Mouse (Mus musculus) skeletal muscle tissue, adult 2 months (tissue): Measurements from ENCODE around the gene Snta1.
"Not testable (repeated sequence)": the region's sequence is repeated elsewhere in the genome, so short reads cannot be mapped to it uniquely, and the experiment has no call there.

ENCODE experiments used
- DNase-seq: peaks from one replicate; pipeline ENCODE4 v3.0.0-alpha.2; 2012; ENCODE audit warnings: low read depth, low spot score

Gene Snta1

GRCm38 (mm10) chr2:154372842-154373500 lies 34.9 kb downstream of the Snta1 start, which contains the start of gene Cdk5rap1:
Gene Cdk5rap1, minus strand, starts transcription at chr2:154373010.
- DNase-seq, result no peak

DNA sequence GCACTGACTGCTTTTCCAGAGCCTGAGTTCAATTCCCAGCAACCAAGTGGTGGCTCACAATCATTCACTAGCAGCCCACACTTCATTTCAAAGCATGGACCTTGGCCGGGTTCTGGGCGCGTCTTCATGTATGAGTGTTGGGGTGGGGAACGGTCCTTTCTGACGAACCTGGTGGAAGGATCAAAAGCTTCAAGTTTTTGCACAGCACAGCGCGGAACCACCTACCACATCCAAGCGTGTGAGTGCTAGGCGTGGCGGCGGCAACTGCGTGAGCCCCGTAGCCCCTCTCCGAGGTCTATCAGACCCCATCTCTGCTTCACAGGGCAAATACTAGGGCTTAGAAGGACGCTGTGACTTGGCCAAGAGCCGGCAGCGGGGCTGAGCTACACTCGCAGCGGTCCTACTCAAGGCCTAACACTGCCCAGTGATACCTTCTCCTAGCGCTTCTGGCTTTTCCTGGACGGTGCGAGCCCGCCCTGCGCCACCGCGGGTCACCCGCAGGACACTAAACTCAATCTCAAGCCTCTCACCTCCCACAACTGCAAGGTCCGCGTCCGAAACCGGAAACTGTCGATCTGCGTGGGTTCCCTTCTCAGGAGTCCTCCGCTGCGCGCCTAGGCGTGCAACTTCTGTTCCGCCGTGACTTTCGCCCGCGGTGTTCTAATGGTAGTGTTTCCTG lies 35.6 kb downstream of the Snta1 start:
- DNase-seq, result peak; percentile 87

DNA sequence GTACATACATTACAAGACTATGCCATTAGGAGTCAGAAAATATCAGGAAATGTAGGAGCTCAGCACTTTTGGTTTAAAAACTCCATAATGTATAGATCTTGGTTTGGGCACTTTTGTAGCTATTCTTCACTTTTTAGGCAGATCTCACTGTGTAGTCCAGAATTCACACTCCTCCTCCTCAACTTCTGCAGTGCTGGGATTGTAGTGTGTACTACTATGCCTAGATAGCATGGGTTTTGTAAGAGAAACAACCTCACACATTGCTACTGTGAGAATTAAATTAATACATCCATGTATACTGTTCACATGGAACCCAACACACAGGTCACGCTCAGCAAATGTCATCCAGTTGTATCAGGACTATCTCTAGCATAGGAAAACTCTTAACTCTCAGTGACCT lies 40.4 kb downstream of the Snta1 start:
- DNase-seq, result no peak

GRCm38 (mm10) chr2:154354000-154354425 lies 53.9 kb downstream of the Snta1 start:
- DNase-seq, result not testable (repeated sequence)

DNA sequence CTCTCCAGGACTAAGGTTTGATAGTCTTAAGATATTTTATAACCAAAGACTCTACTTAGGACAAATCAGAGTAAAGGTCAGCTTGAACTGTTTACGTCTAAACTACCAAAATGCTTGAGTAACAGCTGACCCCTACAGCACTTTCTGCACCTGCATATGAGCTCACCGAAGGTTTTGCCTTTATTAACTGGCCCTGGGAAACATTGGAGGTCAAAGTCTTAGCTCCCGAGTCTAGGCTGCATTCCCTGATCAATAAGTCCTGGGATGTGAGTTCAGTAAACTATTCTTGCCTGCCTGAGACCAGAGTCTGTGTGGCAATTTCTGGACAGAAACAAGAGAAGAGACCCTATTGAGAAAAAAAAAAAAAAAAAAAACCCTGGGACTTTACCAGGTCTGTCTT lies 59.7 kb downstream of the Snta1 start:
- no peak for DNase-seq

DNA sequence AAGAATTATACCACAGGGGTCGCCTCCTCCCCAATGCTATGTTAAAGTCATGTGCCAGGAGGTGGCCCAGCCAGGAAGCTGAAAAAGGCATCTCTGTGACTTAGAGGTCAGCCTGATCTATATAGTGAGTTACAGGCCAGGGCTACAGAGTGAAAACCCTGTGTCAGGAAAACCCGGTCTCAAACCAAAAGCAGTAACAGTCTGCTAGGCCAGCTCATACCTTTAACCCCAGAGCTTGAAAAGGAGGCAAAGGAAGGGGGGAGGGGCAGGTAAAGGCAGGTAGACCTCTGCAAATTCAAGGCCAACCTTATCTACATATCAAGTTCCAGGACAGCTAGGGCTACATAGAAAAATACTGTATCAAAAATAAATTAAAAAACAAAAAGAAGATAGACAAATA lies 68.5 kb downstream of the Snta1 start:
- DNase-seq, result no peak

DNA sequence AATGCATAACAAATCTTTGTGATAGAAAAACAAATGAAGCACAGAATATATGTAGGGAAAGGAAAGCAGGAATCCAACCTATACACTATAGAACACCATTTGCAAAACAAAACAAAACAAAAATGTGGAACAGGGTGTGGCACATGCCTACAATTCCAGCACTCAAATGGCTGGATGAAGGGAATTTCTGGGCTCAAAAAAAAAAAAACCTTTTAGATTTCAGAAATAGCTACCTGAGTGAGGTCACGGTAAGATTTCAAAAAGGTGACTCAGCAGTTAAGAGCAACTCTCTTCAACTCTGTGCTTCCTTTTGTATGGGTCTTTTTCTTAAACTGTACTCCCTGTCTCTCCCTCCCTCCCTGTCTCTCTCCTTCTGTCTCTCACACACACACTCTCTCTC lies 69.7 kb downstream of the Snta1 start:
- no peak for DNase-seq

- DNase-seq, result no peak
Measured at GRCm38 (mm10) chr2:154335572-154335971, 72.3 kb downstream of the Snta1 start.

- no peak for DNase-seq
Measured at GRCm38 (mm10) chr2:154326852-154327251, 81.0 kb downstream of the Snta1 start.
